Mouse (Mus musculus) liver, embryonic 15.5 days (tissue): ENCODE results near the gene Cd248. TPM values are rescaled to one million over a fixed set of nuclear protein-coding genes. Genes with fewer than 3 reads are reported as not detected.

ENCODE experiments used
- ATAC-seq: fragments of 200-750 bp; cut with Nextera tagmentation; 2 replicates; pipeline ENCODE4 v1.8.0; 2017; ENCODE audit warnings: moderate number of reproducible peaks, mild to moderate bottlenecking, moderate library complexity; ENCODE audit not compliant: insufficient read depth
- H3K27ac ChIP-seq: fragments of 300-500 bp; sonication (generic); replicated peaks from 2 replicates; pipeline ENCODE4 v1.5.1; 2015; ENCODE audit warnings: mild to moderate bottlenecking, inconsistent platforms
- H3K27me3 ChIP-seq: fragments of 300-500 bp; sonication (generic); 2 replicates; pipeline ENCODE4 v1.6.1; 2015; ENCODE audit warnings: mild to moderate bottlenecking, inconsistent platforms
- H3K36me3 ChIP-seq: fragments of 300-500 bp; sonication (generic); replicated peaks from 2 replicates; pipeline ENCODE4 v1.6.1; 2015; ENCODE audit warnings: moderate library complexity, mild to moderate bottlenecking, inconsistent platforms
- H3K4me1 ChIP-seq: fragments of 300-500 bp; sonication (generic); replicated peaks from 2 replicates; pipeline ENCODE4 v1.6.1; 2015; ENCODE audit warnings: inconsistent platforms
- H3K4me2 ChIP-seq: fragments of 300-500 bp; sonication (generic); 2 replicates; pipeline ENCODE4 v1.6.1; 2015; ENCODE audit warnings: moderate library complexity, mild to moderate bottlenecking, inconsistent platforms
- H3K4me3 ChIP-seq: fragments of 300-500 bp; sonication (generic); replicated peaks from 2 replicates; pipeline ENCODE4 v1.5.1; 2015; ENCODE audit warnings: mild to moderate bottlenecking, inconsistent platforms
- H3K9ac ChIP-seq: fragments of 300-500 bp; sonication (generic); 2 replicates; pipeline ENCODE4 v1.6.1; 2015; ENCODE audit warnings: moderate library complexity, mild to moderate bottlenecking, inconsistent platforms
- H3K9me3 ChIP-seq: fragments of 300-500 bp; sonication (generic); replicated peaks from 2 replicates; pipeline ENCODE4 v1.6.1; 2016; ENCODE audit warnings: inconsistent platforms
- WGBS: fragments of 180-500 bp; shearing (Covaris S2); methylation state at CpG from one replicate; pipeline ENCODE4 v1.1.7; 2015; ENCODE audit warnings: mixed read lengths; ENCODE audit not compliant: insufficient replicate concordance; 5-methylcytosine and 5-hydroxymethylcytosine counted together
- polyA plus RNA-seq: library from polyadenylated mRNA; unstranded; fragments of >200 nt; fragmentation: Nextera tagmentation; extraction: Ambion mirVana; gene quantifications from 2 replicates; pipeline ENCODE4 v1.2.1, GENCODE M21; 2015

Cd248 gene
- polyA plus RNA-seq, 1 experiment from 2014 or later: 3.2 TPM

DNA sequence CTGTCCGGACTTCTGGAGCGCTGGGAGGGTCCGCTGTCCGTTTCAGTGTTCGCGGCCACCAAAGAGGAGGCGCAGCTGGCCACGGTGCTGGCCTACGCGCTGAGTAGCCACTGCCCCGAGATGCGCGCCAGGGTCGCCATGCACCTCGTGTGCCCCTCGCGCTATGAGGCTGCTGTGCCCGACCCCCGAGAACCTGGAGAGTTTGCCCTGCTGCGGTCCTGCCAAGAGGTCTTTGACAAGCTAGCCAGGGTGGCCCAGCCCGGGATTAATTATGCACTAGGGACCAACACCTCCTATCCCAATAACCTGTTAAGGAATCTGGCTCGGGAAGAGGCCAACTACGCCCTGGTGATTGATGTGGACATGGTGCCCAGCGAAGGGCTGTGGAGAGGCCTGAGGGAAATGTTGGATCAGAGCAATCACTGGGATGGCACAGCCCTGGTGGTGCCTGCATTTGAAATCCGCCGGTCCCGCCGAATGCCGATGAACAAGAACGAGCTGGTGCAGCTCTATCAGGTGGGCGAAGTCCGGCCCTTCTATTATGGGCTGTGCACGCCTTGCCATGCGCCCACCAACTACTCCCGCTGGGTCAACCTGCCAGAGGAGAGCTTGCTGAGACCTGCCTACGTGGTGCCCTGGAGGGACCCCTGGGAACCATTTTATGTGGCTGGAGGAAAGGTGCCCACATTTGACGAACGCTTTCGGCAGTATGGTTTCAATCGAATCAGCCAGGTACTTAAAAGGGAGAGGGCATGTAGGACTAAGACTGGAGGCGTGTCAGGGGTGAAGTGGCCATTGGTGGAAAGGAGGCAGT, 28.4 kb upstream of the Cd248 start:
- Histone ChIP-seq H3K9ac (peak overlapping the region; percentile 69), H3K4me3 (peak overlapping the region; percentile 70), H3K27ac (no peak overlapping the region), H3K9me3 (no peaks in the 10 kb centered on the region), H3K27me3 (peaks cover 4% of the 10 kb centered on the region; the same call in 1 of the 2 replicates), H3K36me3 (no peaks in the 10 kb centered on the region), H3K4me1 (peaks cover 52% of the 10 kb centered on the region), H3K4me2 (peak overlapping the region; percentile 91)
- no peak for ATAC-seq
- 22% methylated on average over 41 of the region's 41 CpGs for WGBS

DNA sequence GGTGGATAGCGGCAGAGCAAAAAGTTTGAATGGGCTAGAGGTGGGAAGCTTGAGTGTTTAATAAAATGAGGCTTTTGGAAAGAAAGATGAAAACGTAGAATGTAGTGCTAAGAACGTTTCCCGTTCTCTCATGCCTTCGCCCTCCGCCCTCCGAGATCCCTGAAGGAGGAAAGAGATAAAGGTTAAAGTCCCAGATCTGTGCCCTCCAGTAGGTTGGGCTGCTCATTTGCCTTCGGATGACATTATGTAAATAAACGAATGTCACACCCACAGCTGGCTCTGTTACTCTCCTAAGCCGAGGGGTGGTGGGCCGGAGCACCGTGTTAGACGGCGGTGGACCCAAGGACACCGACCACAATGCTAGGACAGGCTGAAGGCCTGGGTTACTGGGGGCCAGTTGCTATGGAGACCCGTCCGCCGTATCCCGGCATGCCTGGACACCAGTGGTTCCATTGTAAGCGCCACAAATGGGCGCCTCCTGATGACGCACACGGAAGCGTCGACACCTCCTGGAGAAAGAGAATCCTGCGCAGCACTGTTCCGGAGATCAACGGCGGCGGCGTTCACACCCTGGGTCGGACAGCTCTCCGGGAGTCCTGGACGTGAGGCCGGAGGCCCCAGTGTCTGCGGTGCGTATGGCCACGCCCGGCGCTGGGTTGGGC, 26.9 kb upstream of the Cd248 start, which contains the start of gene Brms1:
Gene Brms1 (plus strand): TSS at position 493 of the 662 bp plus-strand sequence.
- peak; percentile 78 for ATAC-seq
- no peaks in the 10 kb centered on the region for H3K9me3 ChIP-seq

GRCm38 (mm10) chr19:5041588-5041987, 26.3 kb upstream of the Cd248 start:
- H3K36me3 ChIP-seq: peaks cover 8% of the 10 kb centered on the region
- peak overlapping the region; percentile 69 for H3K9ac ChIP-seq
- peaks cover 4% of the 10 kb centered on the region; the same call in 1 of the 2 replicates for H3K27me3 ChIP-seq
- H3K4me1 ChIP-seq: peaks cover 52% of the 10 kb centered on the region
- H3K4me3 ChIP-seq: peak overlapping the region; percentile 74
- H3K9me3 ChIP-seq: no peaks in the 10 kb centered on the region
- WGBS: 1% methylated on average over 16 of the region's 16 CpGs
- peak overlapping the region; percentile 91 for H3K4me2 ChIP-seq
- peak overlapping the region; percentile 84 for H3K27ac ChIP-seq
- no peak for ATAC-seq

More for the DNA sequence above, 26.9 kb upstream of the Cd248 start, which contains the start of gene Brms1:
- H3K36me3 ChIP-seq: 0 out of 2 replicates have a peak, but pooled peaks cover 2% of the 10 kb centered on the region
- 3% methylated on average over 40 of the region's 40 CpGs for whole genome bisulfite sequencing
- H3K27me3 ChIP-seq: peaks cover 4% of the 10 kb centered on the region; the same call in 1 of the 2 replicates
- H3K27ac ChIP-seq: peak within 1 kb of the TSS; percentile 84
- peak within 1 kb of the TSS; percentile 74 for H3K4me3 ChIP-seq
- peak within 1 kb of the TSS; percentile 69 for H3K9ac ChIP-seq
- peaks cover 52% of the 10 kb centered on the region for H3K4me1 ChIP-seq
- peak within 1 kb of the TSS; percentile 91 for H3K4me2 ChIP-seq

- Histone ChIP-seq H3K27ac (no peak overlapping the region), H3K4me2 (no peak overlapping the region), H3K36me3 (peaks cover 28% of the 10 kb centered on the region), H3K9ac (no peak overlapping the region), H3K4me3 (no peak overlapping the region), H3K27me3 (peaks cover 5% of the 10 kb centered on the region), H3K4me1 (peaks cover 24% of the 10 kb centered on the region), H3K9me3 (no peaks in the 10 kb centered on the region)
- no peak for ATAC-seq
- 62% methylated on average over 4 of the region's 4 CpGs for WGBS
These were observed 22.3 kb upstream of the Cd248 start for GRCm38 (mm10) chr19:5045531-5045930.

DNA sequence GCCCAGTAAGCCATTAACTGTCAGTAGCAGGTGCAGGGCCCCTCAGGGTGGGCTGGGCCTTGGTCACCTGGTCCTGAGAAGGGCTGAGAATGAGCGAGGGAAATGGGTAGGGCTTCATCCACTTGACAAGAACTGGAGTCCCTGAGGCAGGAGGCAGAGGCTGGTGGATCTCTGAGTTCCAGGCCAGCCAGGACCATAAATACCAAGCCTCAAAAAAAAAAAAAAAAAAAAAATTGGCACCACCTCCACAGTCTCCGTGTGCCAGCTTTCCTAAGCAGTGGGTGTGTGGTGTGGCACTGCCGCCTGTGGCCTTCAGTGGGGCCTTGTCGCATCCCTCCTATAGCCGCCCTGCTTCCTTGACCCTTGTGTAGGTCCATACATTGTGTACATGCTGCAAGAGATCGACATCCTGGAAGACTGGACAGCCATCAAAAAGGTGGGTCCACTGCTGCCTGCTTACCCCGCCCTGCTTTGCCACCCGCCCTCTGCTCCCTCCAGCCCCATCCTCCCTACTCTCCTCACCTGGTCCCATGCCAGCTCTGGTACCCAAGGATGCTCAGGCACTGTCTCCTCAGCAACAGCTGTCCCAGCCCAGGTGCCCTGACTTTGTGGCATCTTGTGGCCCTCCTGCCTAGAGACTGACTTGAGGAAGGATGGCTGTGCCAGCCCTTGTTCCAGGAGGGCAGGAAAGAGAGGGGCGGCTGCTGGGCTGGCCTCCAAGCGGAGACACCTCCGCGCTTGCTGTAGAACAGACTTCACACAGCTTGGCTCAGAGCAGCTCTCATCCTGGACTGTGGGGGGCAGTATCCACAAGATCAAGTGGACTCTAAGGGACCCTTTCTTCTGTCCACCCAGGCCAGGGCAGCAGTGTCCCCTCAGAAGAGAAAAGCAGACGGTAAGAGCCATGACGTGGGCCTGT, 19.5 kb upstream of the Cd248 start:
- no peak for ATAC-seq
- Histone ChIP-seq H3K9me3 (no peaks in the 10 kb centered on the region), H3K27ac (no peak overlapping the region), H3K36me3 (peaks cover 28% of the 10 kb centered on the region), H3K4me1 (peaks cover 11% of the 10 kb centered on the region), H3K9ac (no peak overlapping the region), H3K27me3 (peaks cover 34% of the 10 kb centered on the region), H3K4me3 (no peak overlapping the region), H3K4me2 (no peak overlapping the region)
- 78% methylated on average over 14 of the region's 14 CpGs for WGBS

- Histone ChIP-seq H3K4me3 (no peak overlapping the region), H3K4me2 (no peak overlapping the region), H3K27me3 (peaks cover 41% of the 10 kb centered on the region), H3K9me3 (no peaks in the 10 kb centered on the region), H3K4me1 (peaks cover 13% of the 10 kb centered on the region), H3K36me3 (peaks cover 28% of the 10 kb centered on the region), H3K9ac (no peak overlapping the region), H3K27ac (no peak overlapping the region)
- ATAC-seq: no peak
- WGBS: 68% methylated on average over 6 of the region's 6 CpGs
These were observed 18.6 kb upstream of the Cd248 start for GRCm38 (mm10) chr19:5049325-5049724.

DNA sequence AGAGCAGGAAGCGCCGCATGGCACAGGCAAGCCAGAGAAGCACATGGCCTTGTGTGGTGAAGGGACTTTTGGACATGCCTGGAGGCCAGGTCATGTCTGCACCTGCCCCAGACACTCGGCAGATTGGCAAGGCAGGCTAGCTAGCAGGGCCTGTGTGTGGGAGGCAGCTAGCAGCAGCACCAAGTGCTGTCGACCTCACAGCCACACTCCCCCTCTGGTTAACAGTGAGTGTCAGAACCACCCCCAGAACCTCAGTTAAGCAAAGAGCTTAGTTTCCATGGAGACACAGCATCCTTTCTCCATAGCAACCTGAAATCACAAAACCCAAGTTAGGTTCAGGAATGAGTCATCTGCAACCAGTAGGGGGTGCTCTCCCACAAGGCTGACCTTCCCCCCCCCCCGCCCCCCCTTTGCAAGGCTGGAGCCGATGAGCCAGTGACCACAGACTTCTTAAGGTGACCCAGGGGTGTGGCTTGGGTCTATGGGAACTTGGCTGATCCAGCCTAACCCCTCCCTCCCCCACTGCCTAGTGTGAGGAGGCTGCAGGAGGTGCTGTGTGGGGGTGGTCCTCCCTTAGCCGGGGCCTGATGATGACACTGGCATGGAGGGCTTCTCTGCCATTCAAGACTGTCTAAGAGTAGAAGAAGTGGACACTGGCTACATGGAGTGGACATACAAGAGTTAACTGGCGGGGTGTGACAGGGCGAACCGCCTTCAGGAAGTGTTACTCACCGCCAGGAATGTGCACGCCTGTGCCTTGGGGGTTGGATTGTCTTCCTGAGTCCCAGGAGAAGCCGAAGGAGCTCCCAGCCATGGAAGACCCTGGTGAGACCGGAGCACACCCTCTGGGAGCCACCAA, 17.6 kb upstream of the Cd248 start, which contains the start of gene Rin1:
Gene Rin1 (plus strand): TSS at position 435 of the 859 bp plus-strand sequence.
- Histone ChIP-seq H3K9ac (no peak within 1 kb of the TSS), H3K36me3 (peaks cover 28% of the 10 kb centered on the region), H3K4me3 (peak within 1 kb of the TSS; percentile 10; the same call in 1 of the 2 replicates), H3K9me3 (no peaks in the 10 kb centered on the region), H3K4me1 (peaks cover 13% of the 10 kb centered on the region), H3K27me3 (peaks cover 46% of the 10 kb centered on the region), H3K27ac (no peak within 1 kb of the TSS), H3K4me2 (peak within 1 kb of the TSS; percentile 18)
- WGBS: 16% methylated on average over 14 of the region's 14 CpGs
- ATAC-seq: no peak

DNA sequence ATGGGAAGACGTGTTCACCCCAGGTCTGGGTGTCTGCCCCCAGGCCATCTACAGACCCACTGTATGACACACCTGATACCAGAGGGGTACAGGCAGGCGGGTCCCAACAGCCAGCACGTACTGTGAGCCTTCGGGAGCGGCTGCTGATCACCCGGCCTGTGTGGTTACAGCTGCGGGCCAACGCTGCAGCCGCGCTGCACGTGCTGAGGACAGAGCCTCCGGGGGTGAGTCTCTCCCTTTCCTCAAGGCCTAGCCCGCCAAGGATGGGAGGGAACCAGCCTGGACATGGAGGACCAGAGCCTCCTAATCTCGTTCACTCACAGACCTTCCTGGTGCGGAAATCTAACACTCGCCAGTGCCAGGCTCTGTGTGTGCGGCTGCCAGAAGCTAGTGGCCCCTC, 16.8 kb upstream of the Cd248 start:
- peaks cover 26% of the 10 kb centered on the region for H3K36me3 ChIP-seq
- peak overlapping the region; percentile 10; the same call in 1 of the 2 replicates for H3K4me3 ChIP-seq
- ATAC-seq: no peak
- H3K27me3 ChIP-seq: peaks cover 49% of the 10 kb centered on the region
- 13% methylated on average over 17 of the region's 17 CpGs for WGBS
- H3K4me1 ChIP-seq: peaks cover 13% of the 10 kb centered on the region
- H3K9me3 ChIP-seq: no peaks in the 10 kb centered on the region
- peak overlapping the region; percentile 18 for H3K4me2 ChIP-seq
- H3K27ac ChIP-seq: no peak overlapping the region
- no peak overlapping the region for H3K9ac ChIP-seq

DNA sequence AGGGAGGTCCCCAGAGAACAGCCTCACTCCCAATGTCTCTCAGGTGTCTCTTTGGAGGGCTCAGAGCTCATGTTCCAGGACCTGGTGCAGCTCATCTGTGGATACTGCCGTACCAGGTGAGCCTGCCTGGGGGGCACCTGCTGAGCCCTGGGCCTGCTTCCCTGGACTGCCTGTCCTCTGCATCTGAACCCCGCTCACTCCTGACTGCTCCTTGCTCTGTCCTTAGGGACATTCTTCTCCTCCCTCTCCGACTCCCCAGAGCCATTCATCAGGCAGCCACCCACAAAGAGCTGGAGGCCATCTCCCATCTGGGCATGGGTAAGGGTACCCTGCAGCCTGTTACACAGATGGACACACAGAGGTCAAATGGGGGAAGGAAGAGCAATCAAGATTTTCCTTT, 16.4 kb upstream of the Cd248 start:
- 66% methylated on average over 3 of the region's 3 CpGs for WGBS
- peaks cover 18% of the 10 kb centered on the region for H3K4me1 ChIP-seq
- no peak overlapping the region for H3K4me2 ChIP-seq
- H3K9ac ChIP-seq: no peak overlapping the region
- H3K36me3 ChIP-seq: peaks cover 21% of the 10 kb centered on the region
- no peak overlapping the region for H3K27ac ChIP-seq
- H3K4me3 ChIP-seq: no peak overlapping the region
- H3K9me3 ChIP-seq: no peaks in the 10 kb centered on the region
- H3K27me3 ChIP-seq: peaks cover 49% of the 10 kb centered on the region
- no peak for ATAC-seq
